Mouse (Mus musculus) brown adipose tissue, adult 24 weeks (tissue): ENCODE measurements at regions not wholly inside any gene's neighbourhood (a gene's known extent, or its start where the extent isn't known, plus 50 kb on each side); places are given as distances from the start of the nearest gene placed in this dataset.

Experiments used
- H3K27ac ChIP-seq: fragments of 200-500 bp; replicated peaks from 2 replicates; pipeline ENCODE4 v1.5.1; 2012; ENCODE audit warnings: low read depth, mild to moderate bottlenecking, low read length
- H3K4me1 ChIP-seq: fragments of 200-500 bp; 2 replicates; pipeline ENCODE4 v1.6.1; 2012; ENCODE audit warnings: low read length, mixed read lengths; ENCODE audit not compliant: control insufficient read depth, insufficient read depth, insufficient read length
- H3K4me3 ChIP-seq: fragments of 200-500 bp; 2 replicates; pipeline ENCODE4 v1.5.1; 2012; ENCODE audit warnings: low read depth, mild to moderate bottlenecking, low read length, moderate library complexity; ENCODE audit not compliant: insufficient read depth

DNA sequence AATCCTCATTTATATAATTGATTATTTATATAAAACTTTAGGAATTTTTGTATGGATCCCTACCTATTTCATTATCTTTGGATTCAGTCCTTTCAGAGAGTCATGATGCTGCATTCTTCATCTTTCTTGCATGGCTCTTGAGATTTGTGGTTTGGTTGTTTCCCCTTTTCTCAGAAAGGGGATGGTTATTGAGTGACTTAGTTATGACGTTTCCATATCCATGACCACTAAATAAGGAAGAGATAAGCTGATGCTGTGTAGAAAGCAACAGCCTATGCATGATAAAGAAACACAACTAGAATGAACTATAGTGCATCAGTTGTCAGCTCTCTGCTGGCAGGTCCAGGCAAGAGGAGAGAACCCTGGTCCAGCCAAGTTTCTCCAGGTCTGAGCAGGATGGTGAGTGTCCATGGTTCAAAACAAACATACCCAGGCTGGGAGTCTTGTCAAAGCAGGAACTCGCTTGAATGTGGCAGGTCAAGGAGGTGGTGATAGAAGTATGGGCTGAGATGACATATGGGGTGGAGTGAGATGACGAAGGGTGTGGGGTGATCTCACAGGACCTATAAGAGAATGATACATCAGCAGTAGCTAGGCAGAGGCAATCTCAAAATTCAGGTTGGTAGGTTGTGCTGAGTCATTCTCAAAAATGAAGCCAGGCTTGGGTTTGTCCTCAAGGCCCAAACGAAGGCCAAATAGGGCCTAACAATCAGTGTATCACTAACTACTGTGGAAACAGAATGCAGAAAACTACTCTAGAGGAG, 196.5 kb downstream of the Ahr start:
- no peak overlapping the region for H3K27ac ChIP-seq
- H3K4me3 ChIP-seq, result no peak overlapping the region
- H3K4me1 ChIP-seq, result no peaks in the 10 kb centered on the region

GRCm38 (mm10) chr12:35336314-35336713, 198.5 kb downstream of the Ahr start:
- no peaks in the 10 kb centered on the region for H3K4me1 ChIP-seq
- H3K4me3 ChIP-seq, result no peak overlapping the region
- H3K27ac ChIP-seq, result no peak overlapping the region

GRCm38 (mm10) chr12:35334344-35335075, 200.3 kb downstream of the Ahr start:
- Histone ChIP-seq H3K4me3 (no peak overlapping the region), H3K4me1 (no peaks in the 10 kb centered on the region), H3K27ac (no peak overlapping the region)

GRCm38 (mm10) chr12:35331303-35331702, 203.5 kb downstream of the Ahr start:
- no peak overlapping the region for H3K4me3 ChIP-seq
- H3K4me1 ChIP-seq, result no peaks in the 10 kb centered on the region
- no peak overlapping the region for H3K27ac ChIP-seq

GRCm38 (mm10) chr12:35329699-35330098, 205.1 kb downstream of the Ahr start:
- Histone ChIP-seq H3K27ac (no peak overlapping the region), H3K4me1 (no peaks in the 10 kb centered on the region), H3K4me3 (no peak overlapping the region)

DNA sequence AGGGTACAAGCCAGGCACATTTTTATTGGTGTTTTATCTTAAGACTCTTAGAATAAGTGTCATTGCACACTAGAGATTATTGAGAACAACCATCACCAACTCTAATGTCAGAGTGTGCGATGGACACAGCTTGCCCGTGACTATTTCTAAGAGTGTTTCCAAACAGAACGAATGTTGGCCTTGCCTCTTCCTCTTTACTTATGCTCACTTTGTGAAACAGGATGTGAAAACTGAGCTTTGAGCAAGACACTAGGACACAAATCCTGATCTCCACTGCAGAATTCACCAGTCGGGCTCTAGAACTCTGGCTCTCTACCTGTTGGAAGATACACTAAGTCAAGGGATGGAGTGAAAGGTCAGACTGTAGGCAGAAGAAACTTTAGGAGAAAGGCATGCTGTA, 215.3 kb downstream of the Ahr start:
- H3K27ac ChIP-seq, result peak overlapping the region; percentile 54
- H3K4me3 ChIP-seq, result no peak overlapping the region
- no peaks in the 10 kb centered on the region for H3K4me1 ChIP-seq

DNA sequence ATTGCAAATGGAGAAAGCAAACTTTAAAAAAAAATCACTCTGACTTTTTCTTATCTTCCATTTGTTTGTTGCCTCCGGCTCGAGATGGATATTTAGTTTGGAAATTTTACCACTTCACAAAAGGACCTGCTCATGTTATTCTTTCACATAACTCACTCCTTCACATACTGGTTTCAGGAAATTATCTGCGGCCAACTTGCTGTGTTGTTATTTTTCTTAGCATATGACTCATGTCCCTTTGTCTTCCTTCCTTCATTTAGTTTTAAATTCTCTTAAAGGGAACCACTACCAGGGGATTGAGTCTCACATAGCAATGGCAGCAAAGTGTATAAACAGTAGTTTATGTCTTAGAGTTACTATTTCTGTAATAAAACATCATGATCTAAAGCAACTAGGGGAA, 217.8 kb downstream of the Ahr start:
- Histone ChIP-seq H3K4me3 (no peak overlapping the region), H3K27ac (no peak overlapping the region), H3K4me1 (0 out of 2 replicates have a peak, but pooled peaks cover 6% of the 10 kb centered on the region)

DNA sequence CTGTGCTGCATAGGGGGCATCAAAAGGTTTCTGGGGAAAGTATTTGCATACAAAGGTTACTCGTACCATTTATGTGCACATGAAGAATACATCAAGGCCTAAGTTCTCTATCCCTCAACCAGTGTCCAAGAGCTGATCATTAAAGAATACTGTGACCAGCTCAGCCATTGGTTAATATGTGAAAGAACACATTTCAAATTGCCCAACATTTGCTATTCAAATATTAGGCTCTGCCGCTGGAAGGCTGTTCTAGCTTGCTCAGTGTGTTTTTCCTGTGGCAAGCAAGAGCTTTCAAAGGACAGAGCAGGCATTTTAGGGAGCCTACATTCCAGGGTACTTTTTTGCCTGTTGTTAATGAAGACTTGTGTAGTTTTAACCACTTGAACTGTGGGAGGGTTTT, 220.8 kb downstream of the Ahr start:
- H3K4me1 ChIP-seq, result 0 out of 2 replicates have a peak, but pooled peaks cover 6% of the 10 kb centered on the region
- H3K27ac ChIP-seq, result no peak overlapping the region
- H3K4me3 ChIP-seq, result no peak overlapping the region

GRCm38 (mm10) chr12:35313191-35313925, 221.5 kb downstream of the Ahr start:
- H3K4me3 ChIP-seq, result no peak overlapping the region
- 0 out of 2 replicates have a peak, but pooled peaks cover 6% of the 10 kb centered on the region for H3K4me1 ChIP-seq
- H3K27ac ChIP-seq, result no peak overlapping the region

- no peak overlapping the region for H3K27ac ChIP-seq
- no peak overlapping the region for H3K4me3 ChIP-seq
- H3K4me1 ChIP-seq, result 0 out of 2 replicates have a peak, but pooled peaks cover 6% of the 10 kb centered on the region
Measured at GRCm38 (mm10) chr12:35308537-35308936, 226.3 kb downstream of the Ahr start.

DNA sequence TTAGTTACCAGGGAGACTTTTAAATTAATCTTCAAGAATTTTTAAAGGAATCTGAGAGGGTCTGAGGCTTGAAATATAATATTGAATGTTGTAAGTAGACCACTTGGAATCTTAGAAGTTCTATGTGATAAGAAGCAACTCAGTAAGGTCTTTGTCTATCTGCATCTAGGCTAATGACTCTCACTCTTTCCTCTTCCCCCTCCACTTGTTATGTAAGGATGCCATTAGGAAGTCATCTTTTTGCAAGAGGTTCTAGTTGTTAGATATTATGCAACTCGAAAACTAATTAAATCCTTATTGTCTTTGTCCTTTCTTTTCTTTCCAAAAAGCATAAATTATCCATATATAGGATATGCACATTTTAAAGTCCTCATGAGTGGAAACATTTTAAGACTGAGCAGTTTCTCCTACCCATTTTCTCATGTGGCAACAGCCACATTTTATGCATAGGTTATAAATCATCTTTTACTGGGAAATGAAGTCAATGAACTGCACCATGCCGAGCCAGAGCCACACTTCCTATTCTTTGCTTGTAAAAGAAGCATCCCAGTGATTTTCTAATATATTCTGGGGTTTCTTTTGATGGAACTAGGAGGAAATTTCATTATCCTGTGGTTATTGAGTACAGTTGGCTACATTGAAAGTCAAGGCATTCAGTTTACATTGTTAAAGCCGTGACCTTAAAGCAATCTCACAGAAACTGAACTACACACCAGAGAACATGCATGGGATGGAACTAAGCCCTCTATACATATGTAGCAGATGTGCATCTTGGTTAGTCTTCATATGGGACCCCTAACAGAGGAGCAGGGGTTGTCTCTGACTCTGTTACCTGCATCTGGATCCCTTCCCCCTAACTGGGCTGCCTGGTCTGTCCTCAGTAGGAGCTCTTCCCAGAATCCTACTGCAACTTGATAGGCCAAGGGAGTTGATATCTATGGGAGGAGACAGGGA, 230.8 kb downstream of the Ahr start:
- H3K27ac ChIP-seq, result no peak overlapping the region
- no peak overlapping the region for H3K4me3 ChIP-seq
- H3K4me1 ChIP-seq, result no peaks in the 10 kb centered on the region

DNA sequence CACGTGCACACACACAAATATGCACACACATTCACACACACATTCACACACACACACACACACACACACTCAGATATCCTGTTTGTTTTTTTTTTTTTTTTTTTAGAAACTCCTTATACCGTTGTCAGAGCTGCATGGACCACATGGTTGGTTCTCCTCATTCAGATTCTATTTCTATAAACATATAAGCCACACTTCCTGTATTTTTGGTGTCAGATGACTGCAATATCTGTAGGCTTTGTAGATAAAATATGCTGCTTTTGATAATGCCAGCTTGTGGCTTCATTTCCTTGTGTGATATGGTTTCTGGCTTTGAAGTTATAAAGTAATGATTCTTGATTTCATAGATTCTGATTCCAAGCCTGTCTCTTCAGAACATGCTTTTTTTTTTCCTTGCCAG, 231.7 kb downstream of the Ahr start:
- no peaks in the 10 kb centered on the region for H3K4me1 ChIP-seq
- H3K4me3 ChIP-seq, result no peak overlapping the region
- H3K27ac ChIP-seq, result no peak overlapping the region

DNA sequence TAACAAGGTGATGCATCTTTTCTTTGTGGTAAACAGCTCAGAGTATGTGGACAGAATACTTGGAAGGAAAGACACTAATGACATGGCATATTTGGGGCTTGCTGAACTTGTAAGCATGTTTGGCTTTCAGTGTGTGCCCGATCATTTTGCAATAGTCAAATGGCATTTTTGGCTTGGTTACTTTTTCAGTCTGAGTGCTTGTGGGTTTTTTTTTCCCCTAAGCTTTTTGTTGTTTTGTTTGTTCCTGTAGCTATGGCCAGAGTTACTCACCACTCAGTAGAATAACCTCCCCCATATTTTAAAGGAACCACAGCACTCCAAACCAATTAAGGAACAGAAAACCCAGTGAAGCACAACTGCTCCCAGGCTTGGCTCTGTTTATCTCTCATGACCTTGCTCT, 240.2 kb downstream of the Ahr start:
- Histone ChIP-seq H3K4me3 (no peak overlapping the region), H3K27ac (no peak overlapping the region; the same call in 1 of the 2 replicates), H3K4me1 (no peaks in the 10 kb centered on the region; the same call in 1 of the 2 replicates)

GRCm38 (mm10) chr12:35293566-35293965, 241.3 kb downstream of the Ahr start:
- H3K4me1 ChIP-seq, result no peaks in the 10 kb centered on the region; the same call in 1 of the 2 replicates
- no peak overlapping the region for H3K27ac ChIP-seq

More at GRCm38 (mm10) chr12:35293566-35293965, 241.3 kb downstream of the Ahr start:
- H3K4me3 ChIP-seq, result no peak overlapping the region
